Mouse (Mus musculus) liver, postnatal 0 days (tissue): ENCODE data around the gene Chp1.

Source experiments
- CTCF ChIP-seq: sonication (generic); IDR thresholded peaks from 2 replicates; pipeline ENCODE4 v1.5.1; 2016; ENCODE audit warnings: antibody characterized with exemption, low read depth
- EP300 ChIP-seq: IDR thresholded peaks from 2 replicates; pipeline ENCODE4 v1.6.1; 2016; ENCODE audit warnings: antibody characterized with exemption, low read depth, mild to moderate bottlenecking

- TF ChIP-seq EP300 = no peak
- no peak for TF ChIP-seq CTCF
Measured at GRCm38 (mm10) chr2:119584282-119584681, 36.8 kb downstream of the Chp1 start.
